Mouse (Mus musculus) heart, postnatal 4 days (tissue): ENCODE results near the gene Lsamp. TPM values are rescaled to one million over a fixed set of nuclear protein-coding genes. Genes with fewer than 3 reads are reported as not detected.

Experiments used
- DNase-seq: peaks from one replicate; pipeline ENCODE4 v3.0.0; 2021
- total RNA-seq, 2 experiments: library from RNA; stranded (reverse); gene quantifications; 2 replicates each; pipeline ENCODE4 v1.2.3; 2021

Gene Lsamp
- total RNA-seq, 2 experiments from 2014 or later, result 0.81 to 1.3 TPM

DNA sequence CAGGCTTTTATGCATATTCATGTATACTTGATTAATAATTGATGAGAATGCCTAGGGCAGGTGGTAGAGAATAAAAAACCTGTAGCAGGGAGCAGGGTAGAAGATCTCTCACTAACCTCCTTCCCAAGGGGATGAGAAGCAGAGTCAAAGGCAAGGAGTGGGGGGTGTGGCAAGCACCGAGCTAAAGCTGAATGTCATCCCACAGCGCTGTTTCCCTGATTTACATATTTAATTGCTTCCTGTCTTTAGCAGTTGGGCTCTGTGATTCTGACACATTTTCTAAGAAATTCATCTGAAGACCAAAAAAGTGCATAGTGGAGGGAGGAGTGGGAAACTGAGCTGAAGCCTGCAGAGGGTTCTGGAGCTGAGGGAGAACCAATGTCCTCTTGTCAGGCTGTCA, 708.1 kb downstream of the Lsamp start:
- no peak for DNase-seq

DNA sequence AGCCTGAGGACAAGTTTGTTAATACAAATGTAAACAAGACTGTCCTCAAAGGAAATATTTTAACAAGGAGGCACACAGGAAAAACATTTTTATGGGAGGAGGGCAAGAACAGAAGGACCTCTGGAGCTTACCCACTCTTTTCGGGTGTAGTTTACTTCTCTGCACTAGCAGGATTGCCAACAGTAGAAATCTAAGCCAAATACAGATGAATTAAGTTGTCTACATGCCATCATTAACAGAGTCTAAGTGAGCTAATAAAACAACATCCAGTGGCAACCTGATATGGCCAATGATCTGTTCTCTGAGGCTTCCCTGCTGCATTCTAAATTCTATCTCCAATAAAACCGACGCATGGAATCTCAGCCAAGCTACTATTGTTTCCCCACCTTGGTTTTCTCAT, 713.1 kb downstream of the Lsamp start:
- no peak for DNase-seq

DNA sequence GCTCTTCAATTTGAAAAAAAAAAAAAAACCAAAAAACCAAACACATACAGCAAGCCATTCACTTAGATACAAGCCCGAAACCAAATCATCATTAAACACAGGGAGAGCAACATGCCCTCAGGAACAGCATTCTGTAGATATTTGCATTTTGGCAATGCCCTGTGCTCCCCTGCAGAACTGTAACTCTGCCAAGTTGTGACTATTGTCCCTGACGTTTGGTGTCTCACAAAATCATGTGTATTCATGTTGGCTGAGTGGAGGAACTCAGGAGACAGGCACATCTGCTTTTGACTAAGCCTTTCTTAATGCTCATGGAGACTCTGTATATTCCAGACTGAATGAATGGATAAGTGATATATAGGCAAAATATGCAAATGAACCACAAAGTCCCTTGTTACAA, 724.4 kb downstream of the Lsamp start:
- DNase-seq, result no peak

DNA sequence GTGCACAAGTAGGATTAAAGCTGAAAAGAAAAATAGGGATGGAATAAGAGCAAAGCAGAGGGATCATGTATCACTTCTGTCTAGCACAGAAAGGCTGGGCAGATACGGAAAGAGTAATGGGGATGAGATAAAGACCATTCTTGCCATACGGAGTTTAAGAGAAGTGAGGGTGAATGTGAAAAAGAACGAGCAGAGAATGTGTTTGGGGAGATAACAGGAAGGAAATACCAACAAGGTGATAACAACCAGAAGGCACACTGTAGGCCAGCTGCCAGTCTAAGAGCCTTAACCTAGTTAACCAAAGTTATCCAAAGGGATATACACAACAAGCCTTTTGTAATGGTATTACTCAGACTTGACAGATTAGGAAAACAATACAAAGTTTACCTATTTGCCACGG, 725.4 kb downstream of the Lsamp start:
- no peak for DNase-seq

DNA sequence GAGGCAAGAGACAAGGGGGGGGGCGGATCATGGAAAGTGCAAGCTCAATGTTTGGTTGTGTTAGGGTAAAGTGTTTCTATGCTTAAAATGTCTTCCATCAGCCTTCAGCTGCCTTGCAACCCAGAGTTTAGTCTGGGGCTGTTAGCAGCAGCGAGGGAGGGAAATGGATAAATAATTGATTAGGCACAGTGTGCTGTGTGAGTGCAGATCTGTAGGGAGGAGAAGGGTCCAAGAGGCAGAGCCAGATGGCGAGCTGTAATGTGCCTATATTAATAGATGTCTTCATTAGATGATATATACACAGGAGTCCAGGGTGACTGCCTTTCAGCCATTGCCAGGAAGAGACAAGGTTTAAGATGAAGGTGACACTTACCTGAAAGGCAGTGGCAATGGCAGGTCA, 725.9 kb downstream of the Lsamp start:
- no peak for DNase-seq

DNA sequence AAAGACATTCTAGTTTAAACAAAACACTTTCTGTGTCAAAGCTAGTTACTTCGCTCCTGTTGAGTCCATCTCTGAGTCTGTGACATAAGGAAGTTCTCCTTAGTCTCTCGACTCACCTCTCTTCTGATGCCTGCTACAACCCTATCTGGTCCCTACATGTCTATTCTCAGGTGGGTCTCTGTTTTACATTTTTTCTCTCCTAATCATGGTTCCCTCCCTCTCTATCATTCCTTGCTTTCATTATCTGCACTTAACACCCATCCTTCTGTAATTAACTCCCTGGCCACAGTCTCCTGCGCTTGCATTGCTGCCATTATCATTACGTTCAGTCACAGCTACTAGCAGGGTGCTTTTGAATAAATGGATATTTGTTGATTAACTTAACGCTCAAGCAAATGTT, 726.3 kb downstream of the Lsamp start:
- DNase-seq, result no peak

DNA sequence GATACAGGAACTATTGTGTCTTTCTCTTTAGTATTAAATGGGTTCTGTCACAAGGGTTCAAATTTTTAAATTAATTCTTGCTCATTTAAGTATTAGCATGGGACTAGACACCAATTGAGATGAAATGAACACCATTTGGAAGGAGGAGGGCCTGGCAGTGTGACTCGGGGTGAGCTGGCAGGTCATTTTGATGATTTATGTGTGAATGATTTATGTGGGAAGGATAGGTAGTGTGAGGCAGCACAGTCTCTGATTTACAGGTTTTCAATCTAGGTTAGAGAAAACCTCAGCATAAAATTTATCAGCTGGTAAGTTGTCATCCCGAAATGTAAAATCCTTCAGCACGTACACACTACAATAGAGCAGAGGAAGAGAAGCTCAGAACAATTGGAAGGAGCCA, 729.6 kb downstream of the Lsamp start:
- no peak for DNase-seq

DNA sequence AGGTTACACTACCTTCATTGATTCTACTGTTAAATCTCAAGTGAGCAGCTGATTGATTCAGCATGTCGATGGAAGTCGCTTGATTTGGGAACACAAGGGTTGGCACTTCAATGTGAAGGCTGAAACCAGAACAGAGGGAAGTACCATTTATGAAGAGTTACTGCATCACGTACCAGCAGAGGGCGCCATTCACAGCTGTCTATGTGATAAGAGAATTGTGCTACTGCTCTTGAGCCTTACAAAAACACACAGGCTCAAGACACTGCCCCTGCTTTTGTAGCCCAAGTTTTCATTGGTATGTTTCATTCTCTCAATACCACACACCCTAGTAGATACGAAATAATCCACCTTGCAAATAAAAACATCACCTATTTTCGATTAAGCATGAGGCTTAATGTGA, 754.9 kb downstream of the Lsamp start:
- peak; percentile 60 for DNase-seq

DNA sequence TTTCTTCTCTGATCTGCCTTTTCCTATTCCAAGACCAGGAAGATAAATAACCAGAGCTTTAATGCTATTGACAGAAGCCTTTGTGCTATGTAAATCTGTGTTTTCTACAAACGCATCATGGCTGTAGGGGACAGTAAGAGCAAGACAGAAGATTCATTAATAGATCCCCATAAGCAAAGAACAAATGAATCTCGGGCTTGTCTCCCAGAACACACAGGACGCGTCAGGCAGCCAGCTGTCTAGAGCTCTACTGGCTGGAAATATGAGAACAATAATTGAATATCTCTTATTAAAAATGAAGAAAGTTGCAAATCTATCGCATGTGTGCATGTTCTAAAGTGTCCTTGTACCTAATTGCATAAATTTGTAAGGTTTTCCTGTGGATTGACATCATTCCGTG, 755.6 kb downstream of the Lsamp start:
- DNase-seq, result no peak

DNA sequence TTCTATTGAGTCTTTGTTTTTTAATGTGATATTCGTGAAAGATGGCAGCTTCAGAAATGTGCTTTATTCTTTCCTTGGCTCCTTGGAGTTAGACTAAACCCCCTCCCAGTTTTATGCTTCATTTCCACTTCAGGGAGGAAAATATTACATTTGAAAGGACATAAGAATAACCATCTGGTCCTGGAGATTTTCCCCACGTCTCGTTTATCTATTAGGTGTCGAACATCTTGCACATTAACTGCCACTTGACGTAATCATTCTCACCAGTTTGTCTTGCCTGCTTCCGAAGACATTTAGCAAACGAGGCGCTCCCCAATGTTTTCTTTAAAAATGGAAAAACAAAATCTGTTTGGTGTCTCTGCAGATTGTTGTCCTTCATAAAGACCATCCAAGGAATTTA, 756.1 kb downstream of the Lsamp start:
- no peak for DNase-seq

DNA sequence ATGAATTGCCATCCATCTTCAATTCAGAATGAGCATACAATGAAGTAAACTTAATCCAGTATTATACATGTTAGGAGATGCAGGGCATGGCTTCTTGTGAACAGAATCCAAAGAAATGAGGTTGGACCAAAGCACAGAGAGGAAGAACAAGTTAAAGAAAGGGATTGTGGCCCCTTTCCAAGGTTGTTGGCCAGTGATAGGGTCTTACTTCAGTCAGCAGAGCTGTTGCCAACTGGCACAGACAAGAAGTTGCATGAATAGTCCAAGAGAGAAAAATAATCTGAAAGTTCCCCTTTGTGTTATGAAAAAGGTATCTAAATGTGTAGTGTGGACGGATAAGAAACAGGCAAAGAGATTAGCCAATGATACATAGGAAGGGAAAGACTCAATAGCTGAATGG, 843.0 kb downstream of the Lsamp start:
- DNase-seq, result peak; percentile 7

DNA sequence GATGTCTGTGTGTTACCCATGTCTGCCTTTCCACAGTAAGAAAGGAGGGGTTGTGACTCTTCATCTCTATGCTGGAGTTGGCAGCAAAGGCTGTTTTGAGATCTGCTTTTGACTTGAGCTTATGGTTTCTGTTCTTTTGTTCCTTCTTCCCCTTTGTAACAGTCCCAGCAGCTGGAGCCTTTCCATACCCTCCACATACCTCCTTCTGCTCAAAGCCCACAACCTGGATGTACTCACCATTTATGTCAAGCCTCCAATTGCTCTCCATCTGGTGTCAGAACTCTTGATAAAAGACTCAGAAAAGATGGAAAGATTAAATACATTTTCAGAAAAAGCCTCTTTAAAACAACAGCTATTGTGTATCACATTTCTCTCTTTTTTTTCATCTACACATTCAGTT, 847.4 kb downstream of the Lsamp start:
- DNase-seq, result no peak

DNA sequence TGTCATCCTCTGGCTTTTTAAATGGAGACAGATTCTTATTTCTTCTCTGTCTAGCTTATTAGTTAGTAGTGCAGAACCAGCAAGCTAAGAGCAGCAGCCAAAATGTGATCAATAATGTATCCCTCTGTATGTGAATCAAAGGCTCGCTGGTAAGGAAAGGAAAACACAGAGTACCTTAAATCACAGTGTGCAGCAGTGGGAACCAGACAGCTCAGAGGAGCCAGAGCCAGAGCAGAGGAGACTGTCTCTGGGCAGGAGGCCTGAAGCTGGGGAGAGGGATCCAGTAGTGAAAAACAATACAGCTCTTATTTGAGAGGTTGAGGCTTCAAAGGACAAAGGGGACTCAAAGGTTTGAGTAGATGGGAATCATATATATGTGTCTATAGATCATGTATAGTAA, 857.6 kb downstream of the Lsamp start:
- no peak for DNase-seq

DNA sequence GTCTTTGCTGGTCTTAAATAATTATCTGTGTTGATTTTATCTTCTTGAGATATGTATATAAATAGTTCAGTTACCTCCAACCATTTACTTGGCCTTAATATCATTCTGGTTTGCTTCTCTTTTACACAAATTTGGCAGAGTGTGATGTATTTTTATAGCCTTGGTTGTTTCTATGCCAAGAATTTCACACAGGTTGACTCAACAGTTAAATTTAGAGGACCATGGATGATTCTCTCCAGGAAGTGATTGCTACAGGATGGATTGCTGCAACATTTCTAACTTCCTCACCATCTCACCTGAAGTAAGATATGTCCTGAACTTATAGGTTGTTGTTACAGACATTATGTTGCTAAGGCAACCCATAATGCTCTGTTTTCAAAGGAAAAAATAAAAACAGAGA, 882.6 kb downstream of the Lsamp start:
- no peak for DNase-seq

DNA sequence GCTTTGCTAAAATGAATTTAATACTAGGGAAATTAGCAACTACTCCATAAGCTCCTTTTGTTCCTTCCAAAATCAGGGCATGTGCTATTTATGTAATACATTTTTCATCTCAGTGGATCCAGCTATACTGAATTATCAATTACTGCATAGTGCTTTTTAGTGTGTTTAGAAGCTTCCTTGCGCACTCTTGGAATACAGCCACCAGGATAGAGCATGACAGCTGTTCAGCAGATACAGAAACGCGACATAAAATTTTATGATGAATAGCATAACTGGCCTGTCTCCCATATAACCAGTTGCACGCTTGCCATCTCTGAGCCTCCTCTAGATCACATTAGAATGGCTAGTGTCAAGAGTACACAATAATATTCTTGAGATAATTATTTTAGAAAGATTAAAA, 894.1 kb downstream of the Lsamp start:
- DNase-seq, result no peak

DNA sequence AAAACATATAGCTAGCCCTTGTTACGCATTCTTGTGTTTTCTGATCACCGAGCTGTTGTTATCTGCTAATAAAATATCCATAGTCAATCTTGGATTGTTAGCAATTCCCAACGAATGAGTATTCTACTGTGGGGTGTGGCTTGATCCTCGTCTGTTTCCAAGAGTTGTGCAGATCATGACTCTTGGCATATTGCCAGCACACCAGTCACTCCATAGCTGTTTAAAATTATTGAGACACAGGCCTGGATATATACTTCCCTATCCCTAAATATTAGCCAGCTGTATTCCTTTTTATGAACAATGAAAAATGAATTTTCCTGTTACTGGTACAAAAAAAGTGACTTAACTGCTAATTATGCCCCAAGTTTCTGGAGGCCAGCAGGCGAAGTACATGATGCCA, 897.8 kb downstream of the Lsamp start:
- no peak for DNase-seq

DNA sequence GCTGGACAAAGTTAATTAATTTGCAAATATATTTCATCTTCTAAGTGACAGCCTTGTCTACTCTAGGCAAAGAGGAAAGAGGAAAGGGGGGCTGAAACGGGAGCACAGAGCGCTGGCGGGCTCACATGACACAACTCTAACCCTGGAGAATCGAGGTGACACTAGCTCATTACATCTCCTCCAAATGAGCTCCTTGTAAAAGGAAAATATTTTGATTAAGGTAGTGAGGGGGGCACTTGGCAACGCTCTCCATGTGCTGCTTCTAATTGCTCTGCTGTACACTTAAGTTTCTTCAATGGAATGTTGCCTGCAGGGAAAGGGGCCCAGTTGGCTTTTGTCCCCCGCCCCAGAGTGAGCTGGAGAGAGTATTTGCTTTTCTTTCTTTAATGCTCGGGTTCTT, 907.2 kb downstream of the Lsamp start:
- DNase-seq, result no peak

DNA sequence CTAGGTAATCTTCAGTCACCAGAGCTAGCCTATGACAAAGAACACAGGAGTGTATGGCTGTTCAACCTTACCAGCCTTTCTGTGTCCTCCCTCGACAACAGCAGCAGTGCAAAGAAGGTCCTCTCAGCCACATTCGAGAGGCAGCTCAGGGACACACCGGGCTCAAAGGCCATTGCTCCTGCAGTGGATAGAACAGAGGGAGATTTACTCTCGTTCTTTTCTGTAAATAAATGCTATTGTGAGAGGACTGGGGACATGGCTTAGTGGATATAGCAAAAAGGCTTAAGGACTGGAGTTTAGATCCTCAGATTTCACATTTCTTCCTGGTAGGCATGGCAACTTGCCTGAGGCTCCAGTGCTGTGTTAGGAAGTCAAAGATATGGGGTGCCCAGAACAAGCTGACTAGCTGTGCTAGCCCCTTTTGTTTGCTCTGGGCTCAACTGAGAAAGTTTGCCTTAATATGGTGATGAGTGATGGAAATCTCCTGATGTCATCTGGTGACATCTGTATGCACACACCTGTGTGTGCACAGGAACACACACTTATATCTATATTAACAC, 913.7 kb downstream of the Lsamp start:
- no peak for DNase-seq

DNA sequence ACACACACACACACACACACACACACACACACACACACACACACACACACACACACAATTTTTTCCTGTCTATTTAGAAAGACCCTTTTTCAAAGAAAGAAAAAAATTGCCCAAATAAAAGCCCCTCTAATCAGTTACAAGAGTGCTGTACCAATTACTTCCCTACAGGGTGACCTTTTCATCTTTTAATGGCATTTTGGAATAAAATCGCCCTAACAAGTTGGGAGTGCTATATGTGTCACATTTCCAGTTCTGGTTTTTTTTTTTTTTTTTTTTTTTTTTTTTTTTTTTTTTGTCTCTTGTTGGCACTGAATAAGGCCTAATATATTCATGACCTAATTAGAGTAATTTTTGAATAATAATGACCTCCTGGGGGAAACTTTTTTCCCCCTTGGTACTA, 923.7 kb downstream of the Lsamp start:
- DNase-seq, result no peak

DNA sequence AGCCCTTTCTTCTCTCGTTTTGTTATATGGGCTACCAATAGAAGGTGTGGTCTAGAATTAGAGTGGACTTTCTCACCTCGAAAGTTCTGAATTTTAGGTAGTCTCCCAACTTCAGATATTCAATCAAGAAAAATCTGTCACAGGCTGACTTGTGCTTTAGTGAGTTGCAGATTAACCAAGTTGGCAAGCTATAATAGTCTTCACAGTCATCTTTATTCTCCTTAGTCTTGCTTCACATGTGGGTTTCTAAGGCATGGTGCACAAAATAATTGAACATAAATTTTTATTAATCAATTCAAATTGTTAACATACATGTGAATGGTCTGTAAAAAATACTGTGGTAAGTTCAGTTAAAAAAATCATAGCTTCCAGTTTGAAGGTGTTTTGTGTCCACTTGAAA, 930.0 kb downstream of the Lsamp start:
- DNase-seq, result no peak

DNA sequence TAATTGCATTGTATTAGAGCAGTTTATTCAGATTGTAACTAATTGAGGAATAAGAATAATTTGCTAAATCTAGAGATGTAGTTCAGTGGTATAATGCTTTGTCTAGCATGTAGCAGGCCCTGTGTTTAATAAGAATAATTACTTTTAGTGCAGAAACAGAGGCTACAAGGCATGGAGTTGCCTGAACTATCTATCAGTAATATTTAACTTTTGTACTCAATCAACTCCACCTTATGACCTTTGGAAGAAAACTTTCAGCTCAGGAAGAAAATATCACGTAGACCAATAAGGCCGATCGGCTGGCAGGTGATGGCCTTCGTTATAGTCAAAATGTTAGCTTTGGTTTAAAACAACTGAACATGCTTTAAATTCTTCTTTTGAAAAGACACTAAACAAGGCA, 946.4 kb downstream of the Lsamp start:
- DNase-seq, result no peak

DNA sequence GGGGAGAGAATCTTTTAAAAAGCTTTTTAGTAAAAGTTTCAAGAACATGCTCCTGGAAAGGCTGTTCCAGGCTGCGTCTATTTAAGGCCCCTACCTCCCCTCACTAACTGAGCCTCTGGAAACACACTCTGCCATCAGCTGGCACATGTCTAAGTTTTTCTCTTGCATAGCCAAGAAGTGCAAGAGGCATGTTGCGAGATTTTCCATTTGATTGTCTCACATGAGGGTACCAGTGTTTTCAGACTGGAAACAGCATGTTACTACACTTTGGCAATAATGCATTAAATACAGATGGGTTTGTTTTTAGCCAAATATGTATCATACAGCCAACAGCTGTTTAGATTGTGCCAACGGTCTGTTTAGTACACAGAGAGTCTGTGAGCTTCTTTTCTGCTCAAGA, 958.1 kb downstream of the Lsamp start:
- no peak for DNase-seq

DNA sequence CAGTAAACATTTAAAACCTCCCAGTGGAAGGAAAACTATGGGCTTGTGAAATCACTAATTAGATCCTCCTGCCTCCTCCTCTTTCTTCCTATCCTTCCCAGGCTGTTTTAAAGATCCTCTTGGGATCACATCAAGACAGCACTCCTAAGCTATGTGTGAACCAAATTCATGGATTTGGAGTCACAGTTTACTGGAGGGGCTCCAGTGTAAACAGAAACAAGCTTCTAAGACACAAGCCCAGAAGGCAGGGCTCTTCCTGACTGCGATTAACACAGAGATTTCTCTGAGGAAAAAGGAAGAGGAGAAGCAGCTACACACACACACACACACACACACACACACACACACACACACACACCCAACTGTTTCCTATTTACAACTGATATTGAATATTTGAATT, 961.7 kb downstream of the Lsamp start:
- no peak for DNase-seq

DNA sequence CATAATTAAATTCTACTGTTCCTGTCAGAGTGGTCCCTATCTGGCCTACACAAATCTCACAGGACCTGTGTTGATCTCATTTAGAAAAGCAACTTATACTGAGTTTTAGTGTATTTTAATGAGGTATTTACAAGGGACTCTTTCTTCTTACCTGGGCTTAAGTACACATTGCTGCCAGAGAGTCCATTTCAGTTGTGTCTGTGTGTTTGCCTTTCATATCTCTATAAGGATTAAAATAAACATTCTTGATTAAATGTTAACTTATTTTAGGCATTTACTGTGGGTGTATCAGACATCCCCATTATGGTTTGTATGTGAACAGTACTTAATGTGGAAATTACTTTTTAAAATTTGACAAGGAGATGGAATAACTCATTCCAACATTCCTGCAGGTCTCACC, 963.9 kb downstream of the Lsamp start:
- DNase-seq, result no peak

DNA sequence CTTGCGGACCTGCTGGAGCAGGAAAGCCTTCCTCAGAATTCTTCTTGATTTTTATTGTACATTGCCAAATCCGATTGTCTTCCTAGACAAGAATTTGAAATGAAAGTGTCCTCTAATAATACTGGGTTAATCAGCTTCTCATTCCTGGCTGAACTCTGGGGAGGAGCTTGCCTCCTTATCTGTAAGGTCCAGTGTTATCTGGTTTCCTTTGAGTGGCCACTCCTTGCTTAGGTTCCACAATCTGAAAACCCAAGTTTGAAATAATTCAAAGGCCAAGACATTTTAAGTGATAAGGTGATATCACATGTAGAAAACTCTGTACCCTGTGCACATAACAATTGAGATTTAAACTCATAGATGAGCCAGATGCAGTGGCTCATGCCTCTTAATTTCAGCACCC, 975.0 kb downstream of the Lsamp start:
- DNase-seq, result no peak

DNA sequence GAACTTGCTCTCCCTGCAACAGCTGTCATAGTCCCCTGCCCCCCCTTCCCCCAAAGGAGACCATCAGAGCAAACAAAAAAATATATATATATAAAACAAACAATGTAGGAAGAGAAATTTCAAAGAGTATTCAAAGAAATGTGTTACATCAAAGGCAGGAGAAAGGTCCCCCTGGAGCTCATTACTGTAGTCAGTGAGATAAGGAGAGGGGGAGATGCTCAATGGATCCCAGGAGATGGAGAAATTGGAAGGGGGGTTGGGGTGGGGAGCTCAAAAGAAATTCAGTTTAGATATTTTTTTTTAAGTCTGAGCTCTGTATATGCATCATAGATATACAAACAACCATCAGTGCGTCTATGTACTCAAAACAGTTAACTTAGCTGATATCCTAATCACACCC, 976.4 kb downstream of the Lsamp start:
- DNase-seq, result no peak
